Mouse (Mus musculus) brain, embryonic 14.5 days (tissue): ENCODE results near the gene Arl5c. TPM values are rescaled to one million over a fixed set of nuclear protein-coding genes. Genes with fewer than 3 reads are reported as not detected.

Source experiments
- DNase-seq: peaks from one replicate; pipeline ENCODE4 v3.0.0-alpha.2; 2011; ENCODE audit warnings: low read depth
- CTCF ChIP-seq: fragments of 200-500 bp; IDR thresholded peaks from 2 replicates; pipeline ENCODE4 v1.5.1; 2012; ENCODE audit warnings: inconsistent platforms, mild to moderate bottlenecking, moderate library complexity, borderline replicate concordance; ENCODE audit not compliant: insufficient read depth, insufficient read length; ENCODE audit errors: extremely low read depth
- POLR2A ChIP-seq: fragments of 200-500 bp; IDR thresholded peaks from 2 replicates; pipeline ENCODE4 v1.6.1; 2012; ENCODE audit warnings: mild to moderate bottlenecking, inconsistent platforms, borderline replicate concordance; ENCODE audit not compliant: poor library complexity, insufficient read depth, insufficient read length, severe bottlenecking; ENCODE audit errors: extremely low read depth
- polyA plus RNA-seq: library from polyadenylated mRNA; depleted of rRNA; stranded (reverse); fragments of >200 nt; gene quantifications from 2 replicates; pipeline ENCODE4 v1.2.3, GENCODE M21; 2012; rRNA removed

Gene Arl5c
- 0.89 and 1.1 TPM in 2 replicates for polyA plus RNA-seq

GRCm38 (mm10) chr11:97995564-97996288 lies at the start of gene Arl5c:
Gene Arl5c, minus strand, starts transcription at chr11:97996181.
- no peak for DNase-seq
- TF ChIP-seq CTCF = peak; percentile 48; the same call in 1 of the 2 replicates
- TF ChIP-seq POLR2A = no peak

GRCm38 (mm10) chr11:98045596-98045995 lies 49.6 kb upstream of the Arl5c start:
- TF ChIP-seq POLR2A (no peak), CTCF (no peak)
- no peak for DNase-seq

- TF ChIP-seq POLR2A (no peak), CTCF (no peak)
- no peak for DNase-seq
Observed at GRCm38 (mm10) chr11:98044074-98044473, 48.1 kb upstream of the Arl5c start.

- no peak for TF ChIP-seq POLR2A
- no peak for TF ChIP-seq CTCF
Observed at GRCm38 (mm10) chr11:98042741-98043140, 46.8 kb upstream of the Arl5c start.

GRCm38 (mm10) chr11:98040975-98041374 lies 45.0 kb upstream of the Arl5c start:
- DNase-seq = no peak
- TF ChIP-seq CTCF (no peak), POLR2A (no peak)

More at GRCm38 (mm10) chr11:98042741-98043140, 46.8 kb upstream of the Arl5c start:
- no peak for DNase-seq

GRCm38 (mm10) chr11:98037871-98038270 lies 41.9 kb upstream of the Arl5c start:
- TF ChIP-seq CTCF (no peak), POLR2A (no peak)
- peak; percentile 19 for DNase-seq

- peak; percentile 76 for DNase-seq
Observed at GRCm38 (mm10) chr11:98035977-98036377, 40.0 kb upstream of the Arl5c start.

GRCm38 (mm10) chr11:98034840-98035239 lies 38.9 kb upstream of the Arl5c start:
- peak; percentile 78 for DNase-seq
- no peak for TF ChIP-seq CTCF
- TF ChIP-seq POLR2A = no peak

More at GRCm38 (mm10) chr11:98035977-98036377, 40.0 kb upstream of the Arl5c start:
- TF ChIP-seq CTCF (no peak), POLR2A (no peak)

- no peak for DNase-seq
- TF ChIP-seq CTCF (no peak), POLR2A (no peak)
Observed at GRCm38 (mm10) chr11:98034061-98034460, 38.1 kb upstream of the Arl5c start.

GRCm38 (mm10) chr11:98031443-98031770 lies 35.4 kb upstream of the Arl5c start:
- DNase-seq = peak; percentile 84
- TF ChIP-seq POLR2A (no peak), CTCF (peak; percentile 86; the same call in 1 of the 2 replicates)

- peak; percentile 14 for DNase-seq
- no peak for TF ChIP-seq CTCF
Observed at GRCm38 (mm10) chr11:98030701-98031442, 34.9 kb upstream of the Arl5c start.
